Mouse (Mus musculus) kidney, embryonic 16.5 days (tissue): ENCODE results near the gene Erich6. TPM values are rescaled to one million over a fixed set of nuclear protein-coding genes. Genes with fewer than 3 reads are reported as not detected.

Experiments
- ATAC-seq: fragments of 200-750 bp; cut with Nextera tagmentation; 2 replicates; pipeline ENCODE4 v1.8.0; 2017; ENCODE audit warnings: moderate TSS enrichment; ENCODE audit not compliant: low FRiP score, low TSS enrichment
- H3K27ac ChIP-seq: fragments of 300-500 bp; sonication (generic); 2 replicates; pipeline ENCODE4 v1.5.1; 2014; ENCODE audit warnings: low read length
- H3K27me3 ChIP-seq: fragments of 300-500 bp; sonication (generic); 2 replicates; pipeline ENCODE4 v1.6.1; 2014; ENCODE audit warnings: low read length, control low read depth, mixed read lengths; ENCODE audit not compliant: insufficient read depth
- H3K36me3 ChIP-seq: fragments of 300-500 bp; sonication (generic); 2 replicates; pipeline ENCODE4 v1.6.1; 2014; ENCODE audit warnings: low read length, control low read depth, mixed read lengths; ENCODE audit not compliant: insufficient read depth
- H3K4me1 ChIP-seq: fragments of 300-500 bp; sonication (generic); 2 replicates; pipeline ENCODE4 v1.6.1; 2014; ENCODE audit warnings: low read length, control low read depth, mixed read lengths; ENCODE audit not compliant: insufficient read depth
- H3K4me2 ChIP-seq: fragments of 300-500 bp; sonication (generic); replicated peaks from 2 replicates; pipeline ENCODE4 v1.6.1; 2014; ENCODE audit warnings: low read depth, low read length
- H3K4me3 ChIP-seq: fragments of 300-500 bp; sonication (generic); 2 replicates; pipeline ENCODE4 v1.5.1; 2014; ENCODE audit warnings: mild to moderate bottlenecking, low read length
- H3K9ac ChIP-seq: fragments of 300-500 bp; sonication (generic); replicated peaks from 2 replicates; pipeline ENCODE4 v1.6.1; 2014; ENCODE audit warnings: low read length
- H3K9me3 ChIP-seq: fragments of 300-500 bp; sonication (generic); 2 replicates; pipeline ENCODE4 v1.6.1; 2016; ENCODE audit warnings: low read length, control low read depth
- WGBS: fragments of 180-500 bp; shearing (Covaris S2); extraction: QIAGEN DNeasy Blood & Tissue Kit; methylation state at CpG from one replicate; pipeline ENCODE4 v1.1.7; 2014; 5-methylcytosine and 5-hydroxymethylcytosine counted together
- polyA plus RNA-seq: library from polyadenylated mRNA; unstranded; fragments of >200 nt; fragmentation: Nextera tagmentation; extraction: Ambion mirVana; gene quantifications from 2 replicates; pipeline ENCODE4 v1.2.1, GENCODE M21; 2015

Erich6 gene
- polyA plus RNA-seq, 1 experiment from 2014 or later: not detected

- no peaks in the 10 kb centered on the region for H3K36me3 ChIP-seq
- no peaks in the 10 kb centered on the region for H3K9me3 ChIP-seq
- no peak overlapping the region for H3K4me3 ChIP-seq
- H3K9ac ChIP-seq: no peak overlapping the region
- 64% methylated on average over 5 of the region's 5 CpGs for WGBS
- no peak for ATAC-seq
- no peaks in the 10 kb centered on the region for H3K4me1 ChIP-seq
- H3K27me3 ChIP-seq: no peaks in the 10 kb centered on the region
- no peak overlapping the region for H3K27ac ChIP-seq
- H3K4me2 ChIP-seq: no peak overlapping the region
Measured at GRCm38 (mm10) chr3:58653907-58654306, 16.9 kb upstream of the Erich6 start.

DNA sequence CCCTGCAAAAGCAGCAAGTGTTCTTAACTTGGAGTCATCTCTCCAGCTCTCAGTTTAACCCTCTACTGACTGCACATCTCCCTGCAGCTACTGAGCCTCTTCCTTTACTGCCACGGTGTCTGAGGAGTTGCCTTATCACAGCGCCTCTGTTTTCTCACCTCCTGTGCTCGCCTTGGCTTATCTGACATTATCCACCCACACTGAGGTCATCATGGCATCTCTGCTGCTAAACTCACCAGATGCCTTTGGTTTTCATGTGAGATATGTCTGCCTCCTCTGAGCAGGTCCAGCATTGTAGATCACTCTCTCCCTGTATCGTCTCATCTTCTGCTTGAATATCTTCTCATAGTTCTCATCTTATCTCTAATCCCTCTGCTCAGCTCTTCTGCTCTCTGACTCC lies 13.3 kb upstream of the Erich6 start:
- Histone ChIP-seq H3K4me2 (no peak overlapping the region), H3K4me1 (no peaks in the 10 kb centered on the region; the same call in 1 of the 2 replicates), H3K9me3 (no peaks in the 10 kb centered on the region), H3K36me3 (no peaks in the 10 kb centered on the region), H3K9ac (no peak overlapping the region), H3K4me3 (no peak overlapping the region), H3K27me3 (no peaks in the 10 kb centered on the region), H3K27ac (no peak overlapping the region)
- WGBS: 84% methylated on average over 4 of the region's 4 CpGs
- no peak for ATAC-seq

DNA sequence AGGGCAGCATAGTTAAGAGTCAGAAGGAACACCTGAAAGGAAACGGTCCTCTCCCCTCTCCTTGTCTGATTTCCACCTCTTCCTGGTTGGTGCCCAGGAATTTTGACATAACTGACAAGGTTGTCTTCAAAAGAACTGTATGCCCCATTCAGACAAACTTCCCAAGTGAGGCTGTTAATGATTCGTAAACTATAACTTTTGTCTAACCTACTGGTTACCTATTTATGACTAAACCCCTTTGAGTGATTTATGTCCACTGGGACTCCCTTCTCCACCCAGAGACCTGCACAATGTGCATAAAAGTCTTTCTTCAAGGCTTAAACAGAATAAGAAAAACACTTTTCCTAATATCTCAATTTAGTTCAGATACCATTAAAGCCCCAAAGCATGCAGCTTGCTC lies 10.2 kb upstream of the Erich6 start:
- Histone ChIP-seq H3K4me1 (no peaks in the 10 kb centered on the region; the same call in 1 of the 2 replicates), H3K4me3 (no peak overlapping the region), H3K27me3 (no peaks in the 10 kb centered on the region), H3K9ac (no peak overlapping the region), H3K36me3 (no peaks in the 10 kb centered on the region), H3K9me3 (no peaks in the 10 kb centered on the region), H3K4me2 (no peak overlapping the region), H3K27ac (no peak overlapping the region)
- WGBS: 55% methylated on average over 2 of the region's 2 CpGs
- peak; percentile 47 for ATAC-seq

DNA sequence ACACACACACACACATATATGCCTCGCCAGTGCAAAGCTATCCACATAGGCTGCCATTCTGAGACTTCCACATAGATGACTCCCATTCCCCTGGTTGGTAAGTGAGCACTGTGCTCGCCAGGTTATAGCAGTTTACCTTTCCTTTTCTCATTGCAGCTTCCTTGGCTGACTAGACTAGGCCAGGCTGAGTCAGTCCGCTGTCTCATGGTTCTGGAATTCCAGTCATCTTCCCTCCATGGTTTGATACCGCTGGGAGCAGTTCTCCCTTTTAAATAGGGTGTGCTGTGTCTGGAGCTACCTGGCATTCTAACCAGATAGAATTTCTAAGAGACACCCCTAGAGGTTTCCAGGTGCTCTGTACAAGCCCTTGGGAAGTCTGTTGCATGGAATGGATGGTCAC lies 9.2 kb upstream of the Erich6 start:
- Histone ChIP-seq H3K4me2 (no peak overlapping the region), H3K27me3 (no peaks in the 10 kb centered on the region), H3K9ac (no peak overlapping the region), H3K4me3 (no peak overlapping the region), H3K9me3 (no peaks in the 10 kb centered on the region), H3K4me1 (no peaks in the 10 kb centered on the region; the same call in 1 of the 2 replicates), H3K36me3 (no peaks in the 10 kb centered on the region), H3K27ac (0 out of 2 replicates have a peak overlapping the region, but pooled peaks have one; percentile 7)
- ATAC-seq: peak; percentile 20; the same call in 1 of the 2 replicates
- 80% methylated on average over 4 of the region's 4 CpGs for WGBS

DNA sequence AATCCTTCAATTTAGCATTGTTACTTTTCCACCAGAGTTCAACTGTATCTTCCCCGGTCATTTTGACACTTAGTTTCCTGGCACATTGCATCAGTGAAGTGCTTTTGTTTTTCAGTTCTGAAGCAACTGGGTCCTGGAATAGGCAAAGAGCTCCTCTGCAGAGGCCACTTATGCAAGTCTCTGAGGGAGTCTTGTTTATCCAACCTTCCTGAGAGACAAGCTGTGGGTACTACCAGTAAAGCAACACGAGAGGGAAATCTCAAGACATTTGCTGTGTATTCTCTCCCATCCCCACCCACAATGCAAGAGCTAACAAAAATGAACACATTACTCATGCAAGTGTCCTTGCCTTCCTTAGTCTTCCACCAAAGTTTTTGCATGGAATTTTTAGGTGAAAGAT lies 5.3 kb downstream of the Erich6 start:
- H3K36me3 ChIP-seq: no peaks in the 10 kb centered on the region
- no peak overlapping the region for H3K4me2 ChIP-seq
- no peak overlapping the region for H3K9ac ChIP-seq
- H3K4me3 ChIP-seq: no peak overlapping the region
- H3K4me1 ChIP-seq: peaks cover 4% of the 10 kb centered on the region
- H3K9me3 ChIP-seq: no peaks in the 10 kb centered on the region
- no peak overlapping the region for H3K27ac ChIP-seq
- no peak for ATAC-seq
- WGBS: 77% methylated on average over 2 of the region's 2 CpGs
- no peaks in the 10 kb centered on the region for H3K27me3 ChIP-seq

DNA sequence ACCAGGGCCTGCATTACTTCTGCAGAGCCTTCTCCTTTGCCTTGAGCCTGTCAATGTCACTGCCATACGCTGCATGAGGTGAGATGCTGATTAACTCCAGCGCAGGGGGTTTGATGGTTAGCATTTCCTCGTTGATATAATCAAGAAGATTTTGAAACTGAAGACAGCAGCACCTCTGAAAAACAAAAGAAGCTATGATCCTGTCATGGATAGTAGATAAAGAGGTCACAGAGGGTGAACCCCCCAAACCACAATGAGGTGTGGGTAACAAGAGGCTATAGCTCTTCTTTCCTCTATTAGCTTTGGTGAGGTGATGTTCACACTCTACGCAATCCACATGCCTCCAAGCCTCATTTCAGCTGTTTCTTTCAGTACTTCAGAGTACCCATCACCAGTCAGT lies 12.0 kb downstream of the Erich6 start:
- H3K9me3 ChIP-seq: no peaks in the 10 kb centered on the region
- no peak overlapping the region for H3K4me2 ChIP-seq
- H3K36me3 ChIP-seq: no peaks in the 10 kb centered on the region
- H3K27me3 ChIP-seq: no peaks in the 10 kb centered on the region
- no peak overlapping the region for H3K27ac ChIP-seq
- H3K4me3 ChIP-seq: no peak overlapping the region
- no peak overlapping the region for H3K9ac ChIP-seq
- no peaks in the 10 kb centered on the region for H3K4me1 ChIP-seq
- ATAC-seq: no peak
- WGBS: 90% methylated on average over 4 of the region's 4 CpGs

DNA sequence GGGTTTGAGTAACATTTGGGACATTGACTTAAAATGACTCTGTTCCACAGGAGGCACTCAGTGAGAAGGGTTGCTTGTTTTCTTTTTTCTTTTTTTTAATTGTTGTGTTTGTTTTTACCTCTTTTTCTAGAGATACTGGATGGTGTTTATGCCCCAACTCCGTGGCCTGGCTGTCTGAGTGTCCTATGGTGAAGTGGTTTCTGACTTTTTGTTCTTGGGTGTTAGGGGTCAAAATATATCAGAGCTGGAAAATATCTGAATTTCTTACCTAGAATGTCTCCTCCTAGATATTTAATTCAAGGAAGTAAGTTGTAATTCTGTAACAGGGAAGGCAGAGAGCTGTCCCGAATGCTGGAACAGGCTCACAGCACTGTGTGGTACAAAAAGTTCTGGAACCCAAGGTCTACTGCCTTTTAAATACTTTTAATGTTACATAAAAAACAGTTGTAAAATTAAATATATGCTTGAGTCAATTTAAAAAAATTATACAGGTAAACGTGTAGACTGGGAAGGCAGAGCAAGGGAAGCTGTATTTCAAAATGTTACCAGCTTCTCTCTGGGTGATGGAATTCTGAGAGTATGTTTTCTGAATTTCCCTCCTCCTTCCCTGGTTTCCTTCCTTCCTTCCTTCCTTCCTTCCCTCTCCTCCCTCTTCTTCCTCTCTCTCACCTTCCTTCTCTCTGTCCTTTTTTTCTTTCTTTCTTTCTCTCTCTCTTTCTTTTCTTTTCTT lies 14.2 kb downstream of the Erich6 start:
- Histone ChIP-seq H3K9ac (no peak overlapping the region), H3K36me3 (no peaks in the 10 kb centered on the region), H3K27me3 (no peaks in the 10 kb centered on the region), H3K4me1 (no peaks in the 10 kb centered on the region), H3K9me3 (no peaks in the 10 kb centered on the region), H3K4me3 (no peak overlapping the region), H3K4me2 (no peak overlapping the region), H3K27ac (no peak overlapping the region)
- 69% methylated on average over 3 of the region's 3 CpGs for WGBS
- ATAC-seq: no peak

DNA sequence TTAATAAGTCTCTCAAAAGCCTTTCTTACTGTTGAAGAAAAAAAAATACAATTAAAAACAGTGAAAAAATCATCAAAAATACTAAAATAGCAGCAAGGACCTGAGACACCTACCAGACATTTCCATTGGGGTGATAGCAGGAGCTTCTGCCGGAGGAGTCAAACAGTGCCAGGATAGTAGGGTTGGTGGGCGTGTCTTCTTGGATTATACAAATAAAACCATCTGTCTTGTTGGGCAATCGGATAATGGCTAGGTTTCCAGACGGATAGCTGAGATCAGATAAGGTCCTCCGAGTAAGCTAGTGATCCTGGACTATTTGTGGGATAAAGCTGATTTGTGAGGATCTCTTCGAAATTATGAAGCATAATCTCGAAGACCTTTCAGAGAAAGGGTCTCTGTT lies 15.9 kb downstream of the Erich6 start:
- no peak overlapping the region for H3K27ac ChIP-seq
- H3K4me3 ChIP-seq: no peak overlapping the region
- H3K27me3 ChIP-seq: no peaks in the 10 kb centered on the region
- H3K9ac ChIP-seq: no peak overlapping the region
- no peak overlapping the region for H3K4me2 ChIP-seq
- no peaks in the 10 kb centered on the region for H3K9me3 ChIP-seq
- no peaks in the 10 kb centered on the region for H3K36me3 ChIP-seq
- no peak for ATAC-seq
- no peaks in the 10 kb centered on the region for H3K4me1 ChIP-seq
- 78% methylated on average over 7 of the region's 7 CpGs for WGBS

- Histone ChIP-seq H3K4me2 (no peak overlapping the region), H3K9ac (no peak overlapping the region), H3K27ac (no peak overlapping the region), H3K9me3 (0 out of 2 replicates have a peak, but pooled peaks cover 2% of the 10 kb centered on the region), H3K4me1 (no peaks in the 10 kb centered on the region), H3K27me3 (no peaks in the 10 kb centered on the region), H3K4me3 (no peak overlapping the region), H3K36me3 (no peaks in the 10 kb centered on the region)
- WGBS: 80% methylated on average over 5 of the region's 5 CpGs
- ATAC-seq: no peak
Measured at GRCm38 (mm10) chr3:58609985-58610384, 27.0 kb downstream of the Erich6 start.

GRCm38 (mm10) chr3:58608506-58608905 lies 28.5 kb downstream of the Erich6 start:
- 86% methylated on average over 4 of the region's 4 CpGs for WGBS
- H3K27ac ChIP-seq: no peak overlapping the region
- 0 out of 2 replicates have a peak, but pooled peaks cover 2% of the 10 kb centered on the region for H3K9me3 ChIP-seq
- H3K4me3 ChIP-seq: no peak overlapping the region
- H3K4me1 ChIP-seq: no peaks in the 10 kb centered on the region
- no peaks in the 10 kb centered on the region for H3K36me3 ChIP-seq
- no peak overlapping the region for H3K9ac ChIP-seq
- H3K4me2 ChIP-seq: no peak overlapping the region
- H3K27me3 ChIP-seq: no peaks in the 10 kb centered on the region
- ATAC-seq: no peak
